Mouse (Mus musculus): ENCODE measurements around the gene Ext2. TPM values are rescaled to one million over a fixed set of nuclear protein-coding genes. Genes with fewer than 3 reads are reported as not detected.

The Ext2 gene
- polyA plus RNA-seq, 1 experiment from 2014 or later: 77.0 TPM

DNA sequence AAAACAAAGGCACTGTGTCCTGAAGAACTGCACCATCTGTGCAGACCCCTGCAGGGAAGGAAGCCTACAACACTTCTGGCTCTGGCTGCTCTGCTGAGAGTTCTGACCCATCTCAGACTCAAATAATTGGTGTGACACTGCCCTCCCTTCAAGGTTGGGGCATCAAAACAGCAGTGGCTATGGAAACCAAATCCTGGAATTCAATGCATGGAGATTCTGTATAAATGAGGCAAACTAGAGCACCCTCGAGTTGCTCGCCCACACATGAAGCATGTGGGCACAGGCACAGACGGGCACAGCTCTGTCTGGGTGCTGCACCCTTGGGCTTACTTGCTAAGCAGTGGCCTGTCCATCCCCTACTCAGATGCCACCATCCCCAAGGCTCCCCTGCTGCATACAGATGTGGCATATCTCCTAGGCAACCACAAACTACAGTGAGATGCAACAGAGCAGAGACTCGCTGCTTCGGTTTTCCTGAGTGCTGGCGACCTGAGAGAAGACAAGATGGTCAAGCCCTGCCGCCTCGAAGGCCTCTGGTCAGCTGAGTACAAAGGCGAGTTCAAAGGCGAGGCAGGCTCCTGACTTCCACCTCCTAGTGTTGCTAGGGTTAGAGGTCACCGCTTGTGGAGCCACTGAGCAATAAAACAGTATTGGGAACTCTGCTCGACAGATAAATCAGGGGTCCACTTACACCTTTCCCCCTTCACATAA lies 37.5 kb downstream of the Ext2 start:
- Histone ChIP-seq H3K4me2 (ENCODE audit: low read depth) (no peak overlapping the region), H3K4me3 (ENCODE audit: low read depth, low read length) (no peak overlapping the region), H3K36me3 (ENCODE audit: control insufficient read depth, insufficient read depth, low read length) (no peaks in the 10 kb centered on the region), H3K9me3 (ENCODE audit: control insufficient read depth, low read length) (no peaks in the 10 kb centered on the region), H3K9ac (ENCODE audit: low read length) (no peak overlapping the region), H3K27me3 (ENCODE audit: control insufficient read depth, insufficient read depth, low read length) (no peaks in the 10 kb centered on the region), H3K27ac (ENCODE audit: low read depth, low read length) (no peak overlapping the region), H3K4me1 (ENCODE audit: control insufficient read depth, insufficient read depth, low read length) (peaks cover 25% of the 10 kb centered on the region)
- peak; percentile 21 for DNase-seq (ENCODE audit: low spot score)
- ATAC-seq (ENCODE audit: insufficient read depth, low FRiP score, low TSS enrichment): peak; percentile 48; the same call in 1 of the 2 replicates
- 16% methylated on average over 12 of the region's 12 CpGs for WGBS

DNA sequence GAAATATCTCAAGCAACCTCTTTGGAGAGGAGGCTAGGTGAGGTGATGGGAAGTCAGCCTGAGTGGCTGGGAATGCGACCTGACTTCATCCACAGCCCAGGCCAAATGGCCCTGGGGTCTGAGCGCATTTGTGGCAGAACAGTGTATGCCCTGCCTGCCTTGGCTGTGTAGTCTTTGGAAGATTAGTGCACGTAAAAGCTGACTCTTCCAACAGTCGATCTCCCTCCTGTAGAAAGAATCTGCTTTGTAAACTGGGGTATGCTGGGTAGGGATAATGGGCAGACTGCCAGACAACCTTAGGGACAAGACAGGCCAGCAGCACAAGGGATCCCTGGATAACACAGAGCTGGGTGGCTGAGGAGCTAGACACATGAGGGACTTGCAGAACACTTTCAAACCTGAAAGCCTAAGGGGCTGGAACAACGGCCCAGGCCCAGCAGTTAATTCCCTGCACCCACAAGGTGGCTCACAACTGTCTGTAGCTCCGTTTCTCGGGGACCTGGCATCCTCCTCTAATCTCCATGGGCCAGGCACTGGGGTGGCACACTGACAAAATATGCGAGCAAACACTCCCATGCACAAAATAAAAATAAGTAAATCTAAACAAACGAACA lies 38.3 kb downstream of the Ext2 start:
- ATAC-seq (ENCODE audit: insufficient read depth, low FRiP score, low TSS enrichment): no peak
- 69% methylated on average over 9 of the region's 9 CpGs for WGBS
- H3K4me3 ChIP-seq (ENCODE audit: low read depth, low read length): no peak overlapping the region
- no peak overlapping the region for H3K27ac ChIP-seq (ENCODE audit: low read depth, low read length)
- H3K36me3 ChIP-seq (ENCODE audit: control insufficient read depth, insufficient read depth, low read length): no peaks in the 10 kb centered on the region
- H3K4me2 ChIP-seq (ENCODE audit: low read depth): no peak overlapping the region
- no peaks in the 10 kb centered on the region for H3K27me3 ChIP-seq (ENCODE audit: control insufficient read depth, insufficient read depth, low read length)
- DNase-seq (ENCODE audit: low spot score): no peak
- H3K4me1 ChIP-seq (ENCODE audit: control insufficient read depth, insufficient read depth, low read length): peaks cover 31% of the 10 kb centered on the region
- no peak overlapping the region for H3K9ac ChIP-seq (ENCODE audit: low read length)
- H3K9me3 ChIP-seq (ENCODE audit: control insufficient read depth, low read length): no peaks in the 10 kb centered on the region

DNA sequence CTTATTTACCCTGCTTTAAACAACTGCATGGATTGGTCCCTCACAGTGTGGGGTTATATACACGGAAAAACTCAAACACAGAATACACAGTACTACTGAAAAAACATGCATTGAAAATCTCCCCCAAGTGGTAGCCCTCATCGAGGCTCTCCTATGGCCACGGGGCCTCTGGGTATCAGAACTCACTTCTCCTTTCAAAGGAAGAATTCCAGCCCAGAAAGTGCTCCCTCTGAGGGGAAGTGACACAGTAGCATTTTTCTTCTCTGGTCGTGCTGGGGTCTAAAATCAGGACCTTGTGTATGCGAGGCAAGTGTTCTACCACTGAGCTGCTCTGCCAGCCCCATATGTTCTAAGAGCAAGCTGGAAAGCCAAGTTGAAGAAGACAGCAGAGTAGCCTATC lies 39.7 kb downstream of the Ext2 start:
- peaks cover 36% of the 10 kb centered on the region for H3K4me1 ChIP-seq (ENCODE audit: control insufficient read depth, insufficient read depth, low read length)
- no peak for ATAC-seq (ENCODE audit: insufficient read depth, low FRiP score, low TSS enrichment)
- no peaks in the 10 kb centered on the region for H3K9me3 ChIP-seq (ENCODE audit: control insufficient read depth, low read length)
- DNase-seq (ENCODE audit: low spot score): no peak
- no peaks in the 10 kb centered on the region for H3K27me3 ChIP-seq (ENCODE audit: control insufficient read depth, insufficient read depth, low read length)
- no peaks in the 10 kb centered on the region for H3K36me3 ChIP-seq (ENCODE audit: control insufficient read depth, insufficient read depth, low read length)
- H3K9ac ChIP-seq (ENCODE audit: low read length): no peak overlapping the region
- H3K4me3 ChIP-seq (ENCODE audit: low read depth, low read length): no peak overlapping the region
- no peak overlapping the region for H3K27ac ChIP-seq (ENCODE audit: low read depth, low read length)
- no peak overlapping the region for H3K4me2 ChIP-seq (ENCODE audit: low read depth)
- WGBS: 54% methylated on average over 5 of the region's 5 CpGs

DNA sequence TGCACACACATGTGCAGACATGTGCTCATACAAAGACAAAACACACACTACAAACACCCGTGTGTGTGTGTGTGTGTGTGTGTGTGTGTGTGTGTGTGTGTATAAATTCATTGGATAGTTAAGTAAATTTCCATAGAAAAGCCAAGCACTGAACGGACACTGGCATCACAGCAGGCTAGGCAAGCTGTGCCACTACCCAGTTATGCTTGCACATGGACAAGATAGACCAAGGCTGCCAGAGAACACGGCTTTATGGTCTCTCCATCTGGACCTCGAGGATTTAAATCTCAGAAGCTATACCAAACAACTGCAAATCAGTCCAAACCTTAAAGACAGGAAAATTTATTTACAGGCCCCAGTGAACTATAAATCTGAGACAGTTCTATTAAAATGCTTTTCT lies 40.2 kb downstream of the Ext2 start:
- DNase-seq (ENCODE audit: low spot score) (no peak), ATAC-seq (ENCODE audit: insufficient read depth, low FRiP score, low TSS enrichment) (no peak)
- Histone ChIP-seq H3K9ac (ENCODE audit: low read length) (no peak overlapping the region), H3K36me3 (ENCODE audit: control insufficient read depth, insufficient read depth, low read length) (no peaks in the 10 kb centered on the region), H3K4me2 (ENCODE audit: low read depth) (no peak overlapping the region), H3K4me3 (ENCODE audit: low read depth, low read length) (no peak overlapping the region), H3K27me3 (ENCODE audit: control insufficient read depth, insufficient read depth, low read length) (no peaks in the 10 kb centered on the region), H3K27ac (ENCODE audit: low read depth, low read length) (no peak overlapping the region), H3K9me3 (ENCODE audit: control insufficient read depth, low read length) (no peaks in the 10 kb centered on the region), H3K4me1 (ENCODE audit: control insufficient read depth, insufficient read depth, low read length) (peaks cover 36% of the 10 kb centered on the region)
- 77% methylated on average over 4 of the region's 4 CpGs for WGBS

DNA sequence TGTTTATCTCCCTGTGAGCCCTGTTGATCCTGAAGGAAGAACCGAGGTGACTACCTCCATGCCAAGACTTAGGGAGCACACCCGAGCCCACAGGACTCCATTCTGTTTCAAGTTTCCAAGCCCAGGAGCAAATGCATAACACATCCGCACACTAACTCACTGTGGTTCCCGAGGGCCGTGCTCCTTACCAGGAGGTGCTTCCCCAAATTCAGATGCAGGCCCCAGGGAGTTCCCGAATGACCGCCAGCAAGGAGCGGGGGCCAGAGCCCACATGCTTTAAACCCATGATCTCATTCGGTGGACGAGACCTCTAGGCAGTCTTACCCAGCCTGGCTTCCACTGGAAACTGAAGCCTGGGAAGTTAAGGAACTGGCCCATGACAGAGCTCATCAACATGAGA lies 41.8 kb downstream of the Ext2 start:
- WGBS: 62% methylated on average over 10 of the region's 10 CpGs

DNA sequence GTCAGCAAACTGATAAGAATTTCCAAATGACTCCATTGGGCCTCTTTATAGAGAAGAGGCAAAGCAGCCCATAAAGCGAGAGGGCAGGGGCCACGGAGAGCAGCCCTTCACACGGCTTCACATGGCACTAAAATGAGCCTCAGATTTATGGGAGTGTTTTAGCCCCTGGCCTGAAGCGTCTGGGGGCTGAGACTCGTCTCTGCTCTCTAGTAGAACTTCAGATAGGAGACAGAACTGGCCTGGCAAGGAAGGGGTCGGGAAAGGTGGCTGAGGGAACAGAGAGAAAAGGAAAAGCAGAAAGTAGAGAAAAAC lies 42.5 kb downstream of the Ext2 start:
- DNase-seq (ENCODE audit: low spot score) (peak; percentile 30), ATAC-seq (ENCODE audit: insufficient read depth, low FRiP score, low TSS enrichment) (no peak)

More for the DNA sequence above, 41.8 kb downstream of the Ext2 start:
- no peak overlapping the region for H3K27ac ChIP-seq (ENCODE audit: low read depth, low read length)
- peaks cover 34% of the 10 kb centered on the region for H3K4me1 ChIP-seq (ENCODE audit: control insufficient read depth, insufficient read depth, low read length)
- no peak overlapping the region for H3K4me3 ChIP-seq (ENCODE audit: low read depth, low read length)
- no peak overlapping the region for H3K9ac ChIP-seq (ENCODE audit: low read length)
- no peaks in the 10 kb centered on the region for H3K27me3 ChIP-seq (ENCODE audit: control insufficient read depth, insufficient read depth, low read length)
- H3K9me3 ChIP-seq (ENCODE audit: control insufficient read depth, low read length): no peaks in the 10 kb centered on the region
- ATAC-seq (ENCODE audit: insufficient read depth, low FRiP score, low TSS enrichment) (no peak), DNase-seq (ENCODE audit: low spot score) (no peak)
- no peak overlapping the region for H3K4me2 ChIP-seq (ENCODE audit: low read depth)
- no peaks in the 10 kb centered on the region for H3K36me3 ChIP-seq (ENCODE audit: control insufficient read depth, insufficient read depth, low read length)

DNA sequence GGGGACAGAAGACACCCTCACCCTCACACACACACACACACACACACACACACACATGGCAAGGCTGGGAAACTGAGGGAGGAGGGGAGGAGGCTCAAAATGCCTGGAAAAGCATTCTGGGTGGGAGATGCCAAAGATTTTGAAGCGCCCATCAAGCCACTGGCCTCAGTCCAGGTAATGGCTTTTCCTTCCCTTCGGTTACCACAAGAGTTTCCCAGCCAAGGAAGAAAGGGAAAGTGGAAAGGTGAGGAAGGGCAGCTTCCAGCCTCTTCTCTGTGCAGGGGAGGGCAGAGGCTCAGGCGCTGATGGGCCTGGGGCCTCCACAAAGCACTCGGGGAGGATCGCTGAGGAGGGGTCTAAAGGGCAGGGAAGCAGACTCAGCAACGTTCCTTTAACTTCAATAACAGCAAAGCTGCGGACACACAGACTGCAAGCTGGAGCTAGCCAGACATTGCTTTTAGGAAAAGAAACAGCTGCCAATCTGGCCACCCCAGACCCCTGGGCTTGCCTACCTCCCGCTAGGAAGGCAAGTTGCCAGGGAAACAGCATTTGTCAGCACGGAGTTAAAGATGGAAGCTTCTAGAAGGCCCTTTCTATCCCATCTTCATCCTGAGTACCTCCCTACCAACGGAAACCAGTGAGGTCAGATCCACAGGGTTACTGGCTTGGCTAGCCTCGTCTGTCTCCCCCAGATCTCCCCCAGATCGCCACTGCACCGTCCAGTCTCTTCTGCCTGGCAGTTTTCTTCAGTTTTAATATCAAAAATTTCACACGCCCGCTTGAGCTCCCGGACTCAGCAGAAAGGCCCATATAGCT lies 43.1 kb downstream of the Ext2 start:
- H3K9me3 ChIP-seq (ENCODE audit: control insufficient read depth, low read length): no peaks in the 10 kb centered on the region
- no peak for DNase-seq (ENCODE audit: low spot score)
- peaks cover 24% of the 10 kb centered on the region for H3K4me1 ChIP-seq (ENCODE audit: control insufficient read depth, insufficient read depth, low read length)
- no peak overlapping the region for H3K4me3 ChIP-seq (ENCODE audit: low read depth, low read length)
- H3K4me2 ChIP-seq (ENCODE audit: low read depth): no peak overlapping the region
- peak overlapping the region; percentile 29; the same call in 1 of the 2 replicates for H3K9ac ChIP-seq (ENCODE audit: low read length)
- no peaks in the 10 kb centered on the region for H3K27me3 ChIP-seq (ENCODE audit: control insufficient read depth, insufficient read depth, low read length)
- WGBS: 35% methylated on average over 16 of the region's 16 CpGs
- H3K27ac ChIP-seq (ENCODE audit: low read depth, low read length): 0 out of 2 replicates have a peak overlapping the region, but pooled peaks have one; percentile 17
- no peaks in the 10 kb centered on the region for H3K36me3 ChIP-seq (ENCODE audit: control insufficient read depth, insufficient read depth, low read length)
- ATAC-seq (ENCODE audit: insufficient read depth, low FRiP score, low TSS enrichment): no peak

More for the DNA sequence above, 42.5 kb downstream of the Ext2 start:
- 0 out of 2 replicates have a peak overlapping the region, but pooled peaks have one; percentile 17 for H3K27ac ChIP-seq (ENCODE audit: low read depth, low read length)
- 12% methylated on average over 6 of the region's 6 CpGs for WGBS
- H3K27me3 ChIP-seq (ENCODE audit: control insufficient read depth, insufficient read depth, low read length): no peaks in the 10 kb centered on the region
- H3K9ac ChIP-seq (ENCODE audit: low read length): no peak overlapping the region
- peaks cover 27% of the 10 kb centered on the region for H3K4me1 ChIP-seq (ENCODE audit: control insufficient read depth, insufficient read depth, low read length)
- no peak overlapping the region for H3K4me3 ChIP-seq (ENCODE audit: low read depth, low read length)
- no peak overlapping the region for H3K4me2 ChIP-seq (ENCODE audit: low read depth)
- H3K9me3 ChIP-seq (ENCODE audit: control insufficient read depth, low read length): no peaks in the 10 kb centered on the region
- H3K36me3 ChIP-seq (ENCODE audit: control insufficient read depth, insufficient read depth, low read length): no peaks in the 10 kb centered on the region

DNA sequence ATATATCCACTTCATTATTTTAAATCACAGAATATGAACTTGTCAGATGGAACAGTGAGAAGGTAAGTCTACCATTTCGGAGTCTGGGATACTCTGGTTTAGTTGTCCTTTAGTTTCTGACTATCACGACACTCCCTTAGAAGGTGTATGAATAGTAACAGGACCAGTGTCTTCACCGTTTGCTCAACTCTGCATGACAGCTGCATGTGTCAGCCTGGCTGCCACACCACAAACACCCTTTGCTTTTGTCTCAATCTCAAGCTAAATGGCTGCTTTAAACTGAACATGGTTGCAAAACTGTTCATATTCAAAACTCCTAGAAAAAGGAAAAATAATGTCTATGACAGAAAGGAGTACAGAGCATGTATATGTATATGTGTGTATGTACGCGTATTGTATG lies 43.8 kb downstream of the Ext2 start:
- Histone ChIP-seq H3K9me3 (ENCODE audit: control insufficient read depth, low read length) (no peaks in the 10 kb centered on the region), H3K4me3 (ENCODE audit: low read depth, low read length) (no peak overlapping the region), H3K27me3 (ENCODE audit: control insufficient read depth, insufficient read depth, low read length) (no peaks in the 10 kb centered on the region), H3K9ac (ENCODE audit: low read length) (no peak overlapping the region), H3K4me2 (ENCODE audit: low read depth) (no peak overlapping the region), H3K36me3 (ENCODE audit: control insufficient read depth, insufficient read depth, low read length) (no peaks in the 10 kb centered on the region), H3K4me1 (ENCODE audit: control insufficient read depth, insufficient read depth, low read length) (peaks cover 24% of the 10 kb centered on the region), H3K27ac (ENCODE audit: low read depth, low read length) (no peak overlapping the region)
- DNase-seq (ENCODE audit: low spot score): no peak
- ATAC-seq (ENCODE audit: insufficient read depth, low FRiP score, low TSS enrichment): no peak
- 82% methylated on average over 5 of the region's 5 CpGs for WGBS

Data from neural tube, embryonic 11.5 days (tissue).